Mouse (Mus musculus): ENCODE results near the gene Pomgnt2. TPM values are rescaled to one million over a fixed set of nuclear protein-coding genes. Genes with fewer than 3 reads are reported as not detected.
A peak's percentile ranks its signal among the peaks of the same experiment; 100 is the strongest.

The Pomgnt2 gene
- polyA plus RNA-seq, 1 experiment from 2014 or later, result 7.3 TPM

- ATAC-seq (ENCODE audit: low FRiP score, low TSS enrichment) (no peak; the same call in 1 of the 2 replicates), DNase-seq (ENCODE audit: low spot score) (no peak)
- Histone ChIP-seq H3K27ac (replicated peaks) (no peak overlapping the region), H3K4me3 (ENCODE audit: low read depth, low read length) (no peak overlapping the region), H3K9me3 (ENCODE audit: control insufficient read depth, low read length) (no peaks in the 10 kb centered on the region), H3K36me3 (ENCODE audit: control insufficient read depth, insufficient read depth, low read length) (no peaks in the 10 kb centered on the region), H3K4me2 (replicated peaks; ENCODE audit: low read depth) (no peak overlapping the region), H3K27me3 (ENCODE audit: control insufficient read depth, insufficient read depth, low read length) (no peaks in the 10 kb centered on the region), H3K4me1 (replicated peaks; ENCODE audit: control insufficient read depth, insufficient read depth) (peaks cover 5% of the 10 kb centered on the region; the same call in 1 of the 2 replicates), H3K9ac (ENCODE audit: low read length) (no peak overlapping the region)
- 67% methylated on average over 3 of the region's 3 CpGs for WGBS
- TF ChIP-seq EP300 (optimal IDR thresholded peaks at IDR 0.05) (no peak), CTCF (IDR thresholded peaks at IDR 0.05; ENCODE audit: low read depth) (no peak)
Measured at GRCm38 (mm10) chr9:122032071-122032470, 35.2 kb upstream of the Pomgnt2 start.

GRCm38 (mm10) chr9:122030706-122031105 lies 33.8 kb upstream of the Pomgnt2 start:
- no peak overlapping the region for H3K27ac ChIP-seq (replicated peaks)
- H3K4me2 ChIP-seq (replicated peaks; ENCODE audit: low read depth), result no peak overlapping the region
- ATAC-seq (ENCODE audit: low FRiP score, low TSS enrichment), result no peak
- H3K27me3 ChIP-seq (ENCODE audit: control insufficient read depth, insufficient read depth, low read length), result no peaks in the 10 kb centered on the region
- 58% methylated on average over 5 of the region's 5 CpGs for WGBS
- H3K9me3 ChIP-seq (ENCODE audit: control insufficient read depth, low read length), result no peaks in the 10 kb centered on the region
- no peaks in the 10 kb centered on the region for H3K36me3 ChIP-seq (ENCODE audit: control insufficient read depth, insufficient read depth, low read length)
- no peak overlapping the region for H3K9ac ChIP-seq (ENCODE audit: low read length)
- TF ChIP-seq CTCF (IDR thresholded peaks at IDR 0.05; ENCODE audit: low read depth) (no peak), EP300 (optimal IDR thresholded peaks at IDR 0.05) (no peak)
- H3K4me1 ChIP-seq (replicated peaks; ENCODE audit: control insufficient read depth, insufficient read depth), result peaks cover 7% of the 10 kb centered on the region; the same call in 1 of the 2 replicates
- no peak overlapping the region for H3K4me3 ChIP-seq (ENCODE audit: low read depth, low read length)
- no peak for DNase-seq (ENCODE audit: low spot score)

- 89% methylated on average over 7 of the region's 7 CpGs for WGBS
- no peak overlapping the region for H3K4me2 ChIP-seq (replicated peaks; ENCODE audit: low read depth)
- H3K27me3 ChIP-seq (ENCODE audit: control insufficient read depth, insufficient read depth, low read length), result no peaks in the 10 kb centered on the region
- H3K36me3 ChIP-seq (ENCODE audit: control insufficient read depth, insufficient read depth, low read length), result no peaks in the 10 kb centered on the region
- no peak overlapping the region for H3K27ac ChIP-seq (replicated peaks)
- H3K9me3 ChIP-seq (ENCODE audit: control insufficient read depth, low read length), result no peaks in the 10 kb centered on the region
- no peak overlapping the region for H3K9ac ChIP-seq (ENCODE audit: low read length)
- TF ChIP-seq CTCF (IDR thresholded peaks at IDR 0.05; ENCODE audit: low read depth) (no peak), EP300 (optimal IDR thresholded peaks at IDR 0.05) (no peak)
- H3K4me3 ChIP-seq (ENCODE audit: low read depth, low read length), result no peak overlapping the region
- ATAC-seq (ENCODE audit: low FRiP score, low TSS enrichment) (no peak), DNase-seq (ENCODE audit: low spot score) (no peak)
- H3K4me1 ChIP-seq (replicated peaks; ENCODE audit: control insufficient read depth, insufficient read depth), result peaks cover 7% of the 10 kb centered on the region; the same call in 1 of the 2 replicates
Measured at GRCm38 (mm10) chr9:122029765-122030164, 32.9 kb upstream of the Pomgnt2 start.

GRCm38 (mm10) chr9:122027914-122028745 lies 31.2 kb upstream of the Pomgnt2 start:
- Histone ChIP-seq H3K4me3 (ENCODE audit: low read depth, low read length) (no peak overlapping the region), H3K4me2 (replicated peaks; ENCODE audit: low read depth) (no peak overlapping the region), H3K27me3 (ENCODE audit: control insufficient read depth, insufficient read depth, low read length) (no peaks in the 10 kb centered on the region), H3K36me3 (ENCODE audit: control insufficient read depth, insufficient read depth, low read length) (no peaks in the 10 kb centered on the region), H3K27ac (replicated peaks) (peak overlapping the region; percentile 45; the same call in 1 of the 2 replicates), H3K9ac (ENCODE audit: low read length) (no peak overlapping the region), H3K9me3 (ENCODE audit: control insufficient read depth, low read length) (no peaks in the 10 kb centered on the region), H3K4me1 (replicated peaks; ENCODE audit: control insufficient read depth, insufficient read depth) (peaks cover 7% of the 10 kb centered on the region; the same call in 1 of the 2 replicates)
- peak; percentile 35; the same call in 1 of the 2 replicates for ATAC-seq (ENCODE audit: low FRiP score, low TSS enrichment)
- no peak for DNase-seq (ENCODE audit: low spot score)
- WGBS, result 54% methylated on average over 11 of the region's 11 CpGs
- no peak for TF ChIP-seq EP300 (optimal IDR thresholded peaks at IDR 0.05)
- TF ChIP-seq CTCF (IDR thresholded peaks at IDR 0.05; ENCODE audit: low read depth), result no peak

- DNase-seq (ENCODE audit: low spot score) (no peak), ATAC-seq (ENCODE audit: low FRiP score, low TSS enrichment) (peak; percentile 43; the same call in 1 of the 2 replicates)
- Histone ChIP-seq H3K9ac (ENCODE audit: low read length) (no peak overlapping the region), H3K27me3 (ENCODE audit: control insufficient read depth, insufficient read depth, low read length) (no peaks in the 10 kb centered on the region), H3K4me3 (ENCODE audit: low read depth, low read length) (no peak overlapping the region), H3K36me3 (ENCODE audit: control insufficient read depth, insufficient read depth, low read length) (no peaks in the 10 kb centered on the region), H3K4me2 (replicated peaks; ENCODE audit: low read depth) (no peak overlapping the region), H3K4me1 (replicated peaks; ENCODE audit: control insufficient read depth, insufficient read depth) (peaks cover 7% of the 10 kb centered on the region; the same call in 1 of the 2 replicates), H3K27ac (replicated peaks) (peak overlapping the region; percentile 71), H3K9me3 (ENCODE audit: control insufficient read depth, low read length) (no peaks in the 10 kb centered on the region)
- 58% methylated on average over 6 of the region's 6 CpGs for WGBS
- TF ChIP-seq EP300 (optimal IDR thresholded peaks at IDR 0.05), result no peak
- no peak for TF ChIP-seq CTCF (IDR thresholded peaks at IDR 0.05; ENCODE audit: low read depth)
Measured at GRCm38 (mm10) chr9:122027081-122027913, 30.4 kb upstream of the Pomgnt2 start.
